Mouse (Mus musculus) testis, adult 2 months (tissue): ENCODE measurements at regions not wholly inside any gene's neighbourhood (a gene's known extent, or its start where the extent isn't known, plus 50 kb on each side); places are given as distances from the start of the nearest gene placed in this dataset.

Source experiments
- CTCF ChIP-seq: fragments of 200-500 bp; IDR thresholded peaks from 2 replicates; pipeline ENCODE4 v1.5.1; 2012; ENCODE audit warnings: low read depth, mild to moderate bottlenecking, inconsistent platforms, low read length, moderate library complexity; ENCODE audit not compliant: control insufficient read depth, insufficient read depth, insufficient replicate concordance
- POLR2A ChIP-seq: fragments of 200-500 bp; IDR thresholded peaks from 2 replicates; pipeline ENCODE4 v1.6.1; 2012; ENCODE audit warnings: low read depth, mild to moderate bottlenecking, inconsistent platforms, low read length, moderate library complexity; ENCODE audit not compliant: control insufficient read depth

DNA sequence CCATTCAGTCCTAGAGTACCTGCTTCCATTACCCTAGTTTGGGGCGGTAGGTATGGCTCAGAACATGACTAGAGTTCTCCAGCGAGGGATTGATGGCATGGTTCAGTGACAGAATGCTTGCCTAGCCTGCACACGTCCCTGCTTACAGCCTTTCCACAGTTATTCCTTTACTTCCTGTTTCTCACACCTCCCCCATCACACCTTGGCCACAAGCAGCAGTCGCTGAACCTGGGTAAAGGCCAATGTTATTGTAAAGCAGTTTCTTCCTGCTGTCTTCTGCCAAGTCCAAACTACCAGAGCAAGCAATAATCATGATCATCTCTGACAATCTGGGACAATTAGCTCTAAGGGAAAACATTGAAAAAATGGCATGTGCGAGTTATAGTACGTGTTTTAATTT lies 51.7 kb upstream of the Auts2 start:
- no peak for TF ChIP-seq CTCF
- no peak for TF ChIP-seq POLR2A
